Mouse (Mus musculus) heart, embryonic 14.5 days (tissue): ENCODE data around the gene Nav1. TPM values are rescaled to one million over a fixed set of nuclear protein-coding genes. Genes with fewer than 3 reads are reported as not detected.

Source experiments
- ATAC-seq: fragments of 200-750 bp; cut with Nextera tagmentation; 2 replicates; pipeline ENCODE4 v1.8.0; 2017; ENCODE audit warnings: low read depth, moderate TSS enrichment; ENCODE audit not compliant: insufficient number of reproducible peaks, insufficient read depth, low FRiP score
- H3K27ac ChIP-seq, 2 experiments: fragments of 200-500 bp in 1 of 2; fragments of 300-500 bp in 1 of 2; sonication (generic) in 1 of 2; replicated peaks in 1 of 2; 2 replicates each; pipeline ENCODE4 v1.5.1; 2012 to 2014; ENCODE audit warnings: low read depth in 2 of 2, low read length in 2 of 2, control low read depth in 1 of 2, mild to moderate bottlenecking in 1 of 2, mixed read lengths in 1 of 2; ENCODE audit not compliant: control insufficient read depth in 1 of 2, insufficient read depth in 1 of 2
- H3K27me3 ChIP-seq: fragments of 300-500 bp; sonication (generic); 2 replicates; pipeline ENCODE4 v1.6.1; 2014; ENCODE audit warnings: mild to moderate bottlenecking, low read length, control low read depth; ENCODE audit not compliant: control insufficient read depth, insufficient read depth
- H3K36me3 ChIP-seq: fragments of 300-500 bp; sonication (generic); 2 replicates; pipeline ENCODE4 v1.6.1; 2014; ENCODE audit warnings: mild to moderate bottlenecking, control low read depth, low read length, mixed read lengths; ENCODE audit not compliant: control insufficient read depth, insufficient read depth
- H3K4me1 ChIP-seq, 2 experiments: fragments of 200-500 bp in 1 of 2; fragments of 300-500 bp in 1 of 2; sonication (generic) in 1 of 2; 2 replicates each; pipeline ENCODE4 v1.6.1; 2012 to 2014; ENCODE audit warnings: low read length in 2 of 2, control low read depth in 1 of 2, mixed read lengths in 1 of 2; ENCODE audit not compliant: control insufficient read depth in 2 of 2, insufficient read depth in 2 of 2
- H3K4me2 ChIP-seq: fragments of 300-500 bp; sonication (generic); 2 replicates; pipeline ENCODE4 v1.6.1; 2014; ENCODE audit warnings: mild to moderate bottlenecking, low read length
- H3K4me3 ChIP-seq, 2 experiments: fragments of 200-500 bp in 1 of 2; fragments of 300-500 bp in 1 of 2; sonication (generic) in 1 of 2; 2 replicates each; pipeline ENCODE4 v1.5.1; 2012 to 2014; ENCODE audit warnings: low read length in 2 of 2, mild to moderate bottlenecking in 2 of 2, control low read depth in 1 of 2, low read depth in 1 of 2, moderate library complexity in 1 of 2; ENCODE audit not compliant: control insufficient read depth in 1 of 2, insufficient read depth in 1 of 2
- H3K9ac ChIP-seq: fragments of 300-500 bp; sonication (generic); 2 replicates; pipeline ENCODE4 v1.6.1; 2014; ENCODE audit warnings: mild to moderate bottlenecking, low read length
- H3K9me3 ChIP-seq: fragments of 300-500 bp; sonication (generic); 2 replicates; pipeline ENCODE4 v1.6.1; 2016; ENCODE audit warnings: low read length, control low read depth; ENCODE audit not compliant: control insufficient read depth
- WGBS: fragments of 180-500 bp; shearing (Covaris S2); extraction: QIAGEN DNeasy Blood & Tissue Kit; methylation state at CpG from one replicate; pipeline ENCODE4 v1.1.7; 2014; 5-methylcytosine and 5-hydroxymethylcytosine counted together
- polyA plus RNA-seq: library from polyadenylated mRNA; unstranded; fragments of >200 nt; fragmentation: Nextera tagmentation; extraction: Ambion mirVana; gene quantifications from 2 replicates; pipeline ENCODE4 v1.2.1, GENCODE M21; 2014

Gene Nav1
- polyA plus RNA-seq, 1 experiment from 2014 or later = 28.0 TPM

DNA sequence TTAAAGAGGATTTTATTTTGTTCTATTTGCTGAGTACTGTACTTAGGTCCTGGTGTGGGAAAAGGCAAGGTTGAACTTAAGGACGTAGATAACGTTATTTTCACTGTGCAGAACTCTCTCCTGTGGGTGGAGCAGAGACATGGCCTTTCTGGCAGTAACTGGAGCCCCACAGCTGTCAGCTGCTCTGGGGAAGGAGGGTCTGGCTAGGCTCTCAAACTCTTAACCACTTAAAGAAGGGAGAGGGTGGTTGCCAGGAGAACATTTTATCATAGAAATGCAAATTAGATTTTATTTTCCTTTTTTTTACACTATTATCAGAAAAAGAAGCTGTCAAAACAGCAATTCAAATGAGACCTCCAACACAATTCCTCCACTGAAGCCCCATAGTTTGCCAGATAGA, 171.3 kb downstream of the Nav1 start:
- no peaks in the 10 kb centered on the region for H3K27me3 ChIP-seq
- H3K4me3 ChIP-seq = no peak overlapping the region
- WGBS = 4% methylated on average over 2 of the region's 2 CpGs
- H3K4me2 ChIP-seq = no peak overlapping the region
- H3K9me3 ChIP-seq = no peaks in the 10 kb centered on the region
- H3K9ac ChIP-seq = no peak overlapping the region
- H3K27ac ChIP-seq = peak overlapping the region; percentile 27 to 69; a peak in 2 of 4 replicates
- peak; percentile 25; the same call in 1 of the 2 replicates for ATAC-seq
- H3K4me1 ChIP-seq = peaks cover 3 to 27% of the 10 kb centered on the region in 2 experiments; a peak in 3 of 4 replicates
- H3K36me3 ChIP-seq = peaks cover 33% of the 10 kb centered on the region

DNA sequence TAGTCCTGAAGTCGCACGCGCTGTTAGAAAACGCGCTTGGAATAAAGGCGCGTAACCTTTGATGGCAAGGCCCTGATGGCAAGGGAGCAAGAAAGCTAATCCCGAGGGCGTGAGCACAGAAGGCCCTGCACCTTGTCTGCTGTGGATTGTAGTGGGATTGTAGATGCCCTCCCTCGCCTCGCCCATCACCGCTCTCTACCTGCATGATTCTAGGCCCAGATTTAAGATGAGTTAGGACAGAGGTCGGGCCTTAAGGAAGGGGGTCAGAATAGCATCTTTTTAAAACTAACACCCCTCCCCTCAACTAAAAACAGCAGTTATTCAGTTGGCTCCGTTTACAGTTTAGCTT, 176.5 kb downstream of the Nav1 start:
- peak overlapping the region; percentile 73 to 89 for H3K4me3 ChIP-seq
- H3K9ac ChIP-seq = peak overlapping the region; percentile 92
- peaks cover 16% of the 10 kb centered on the region for H3K36me3 ChIP-seq
- 3% methylated on average over 14 of the region's 14 CpGs for WGBS
- H3K27ac ChIP-seq = peak overlapping the region; percentile 76 to 87
- H3K4me1 ChIP-seq = peaks cover 5 to 37% of the 10 kb centered on the region in 2 experiments; a peak in 3 of 4 replicates
- no peak for ATAC-seq
- peak overlapping the region; percentile 83 for H3K4me2 ChIP-seq
- no peaks in the 10 kb centered on the region for H3K27me3 ChIP-seq
- no peaks in the 10 kb centered on the region for H3K9me3 ChIP-seq

DNA sequence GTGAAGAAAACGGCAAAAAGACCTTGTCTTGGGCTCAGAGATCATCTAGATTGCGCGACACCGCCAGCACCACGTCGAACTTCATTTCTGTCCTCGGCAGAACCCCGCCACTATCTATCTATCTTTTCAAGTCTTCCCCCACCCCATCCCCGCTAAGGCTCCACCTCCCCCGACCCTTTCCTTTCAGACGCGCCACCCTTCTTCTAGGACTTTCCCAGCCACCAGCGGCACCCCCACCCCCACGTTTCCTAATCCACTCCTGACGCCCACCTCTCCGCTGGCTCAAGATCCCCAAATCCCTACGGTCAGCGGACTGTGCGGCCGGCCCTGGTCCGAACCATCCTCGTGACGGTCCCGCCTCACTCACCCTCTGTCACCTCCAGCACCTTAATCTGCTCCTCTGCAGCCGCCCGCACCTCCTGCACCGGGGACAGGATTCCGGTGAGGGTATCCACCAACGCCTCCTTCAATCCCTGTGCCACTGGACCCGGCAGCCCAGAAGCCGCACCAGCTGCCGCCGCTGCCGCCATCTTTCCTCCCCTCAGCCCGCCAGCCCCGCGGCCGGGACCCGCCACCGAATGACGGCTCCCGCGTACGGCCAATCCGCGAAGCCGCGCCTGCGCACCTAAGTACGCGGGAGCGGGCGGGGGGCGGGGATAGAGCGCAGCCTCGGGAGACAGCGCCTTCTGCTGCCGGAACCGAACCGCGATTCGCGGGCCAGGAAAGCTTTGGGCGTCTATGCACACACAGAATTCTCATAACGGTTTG, 177.0 kb downstream of the Nav1 start, which contains the start of gene Ipo9:
Gene Ipo9, minus strand, starts transcription at position 599 of the 768 bp plus-strand sequence.
- peak; percentile 88 for ATAC-seq
- 1% methylated on average over 65 of the region's 65 CpGs for WGBS

DNA sequence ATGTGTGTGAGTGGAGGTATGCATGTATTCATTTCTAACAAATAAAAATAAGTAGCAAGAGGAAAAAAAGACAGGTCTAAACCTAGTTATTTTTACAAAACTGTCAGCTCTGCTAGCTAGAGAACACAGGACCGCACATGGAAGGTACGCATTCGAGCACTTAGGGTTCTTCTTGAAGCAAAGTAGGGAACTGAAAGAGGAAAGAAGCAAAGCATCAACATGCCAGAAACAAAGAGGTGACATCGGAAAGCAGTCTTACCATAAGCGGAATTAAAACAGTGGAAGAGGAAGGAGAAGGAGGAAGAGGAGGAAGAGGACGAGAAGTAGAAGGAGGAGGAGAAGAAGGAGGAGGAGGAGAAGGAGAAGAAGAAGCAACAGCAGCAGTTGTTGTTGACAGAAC, 179.7 kb downstream of the Nav1 start:
- peaks cover 38% of the 10 kb centered on the region for H3K36me3 ChIP-seq
- WGBS = 84% methylated on average over 6 of the region's 6 CpGs

More for the DNA sequence above, 177.0 kb downstream of the Nav1 start, which contains the start of gene Ipo9:
- peaks cover 22% of the 10 kb centered on the region for H3K36me3 ChIP-seq
- H3K9me3 ChIP-seq = no peaks in the 10 kb centered on the region
- H3K4me2 ChIP-seq = peak within 1 kb of the TSS; percentile 83
- peak within 1 kb of the TSS; percentile 92 for H3K9ac ChIP-seq
- H3K27me3 ChIP-seq = no peaks in the 10 kb centered on the region
- H3K4me1 ChIP-seq = peaks cover 5 to 34% of the 10 kb centered on the region in 2 experiments; a peak in 3 of 4 replicates
- H3K27ac ChIP-seq = peak within 1 kb of the TSS; percentile 76 to 87
- H3K4me3 ChIP-seq = peak within 1 kb of the TSS; percentile 73 to 89

DNA sequence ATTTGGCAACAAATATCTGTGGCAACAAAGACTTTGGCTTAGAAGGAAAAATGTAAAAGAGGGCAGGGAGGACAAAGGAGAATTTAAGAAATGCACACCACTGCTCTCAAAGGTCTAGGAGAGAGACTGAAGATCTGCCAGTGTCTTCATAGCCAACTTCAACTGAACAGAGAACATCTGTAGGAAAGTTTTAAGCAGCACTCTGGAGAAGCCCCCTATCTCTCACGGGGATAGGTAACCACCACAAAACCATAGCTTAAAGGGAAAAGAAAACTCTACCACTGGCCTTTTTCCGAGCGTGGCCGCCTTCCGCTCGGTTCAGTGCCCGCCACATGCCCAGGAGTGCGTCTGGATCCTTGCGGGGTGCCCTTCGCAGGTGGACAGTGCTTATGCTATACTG, 180.4 kb downstream of the Nav1 start:
- Histone ChIP-seq H3K27ac (no peak overlapping the region), H3K4me3 (no peak overlapping the region), H3K4me1 (peaks cover 5 to 27% of the 10 kb centered on the region in 2 experiments; a peak in 3 of 4 replicates), H3K27me3 (no peaks in the 10 kb centered on the region), H3K9ac (no peak overlapping the region), H3K4me2 (no peak overlapping the region), H3K9me3 (no peaks in the 10 kb centered on the region), H3K36me3 (peaks cover 41% of the 10 kb centered on the region)
- ATAC-seq = no peak
- 95% methylated on average over 10 of the region's 10 CpGs for whole genome bisulfite sequencing

More for the DNA sequence above, 179.7 kb downstream of the Nav1 start:
- H3K4me2 ChIP-seq = no peak overlapping the region; the same call in 1 of the 2 replicates
- H3K27ac ChIP-seq = no peak overlapping the region
- H3K9me3 ChIP-seq = no peaks in the 10 kb centered on the region
- H3K27me3 ChIP-seq = no peaks in the 10 kb centered on the region
- no peak overlapping the region for H3K4me3 ChIP-seq
- ATAC-seq = no peak
- peaks cover 5 to 29% of the 10 kb centered on the region in 2 experiments; a peak in 3 of 4 replicates for H3K4me1 ChIP-seq
- H3K9ac ChIP-seq = no peak overlapping the region; the same call in 1 of the 2 replicates

DNA sequence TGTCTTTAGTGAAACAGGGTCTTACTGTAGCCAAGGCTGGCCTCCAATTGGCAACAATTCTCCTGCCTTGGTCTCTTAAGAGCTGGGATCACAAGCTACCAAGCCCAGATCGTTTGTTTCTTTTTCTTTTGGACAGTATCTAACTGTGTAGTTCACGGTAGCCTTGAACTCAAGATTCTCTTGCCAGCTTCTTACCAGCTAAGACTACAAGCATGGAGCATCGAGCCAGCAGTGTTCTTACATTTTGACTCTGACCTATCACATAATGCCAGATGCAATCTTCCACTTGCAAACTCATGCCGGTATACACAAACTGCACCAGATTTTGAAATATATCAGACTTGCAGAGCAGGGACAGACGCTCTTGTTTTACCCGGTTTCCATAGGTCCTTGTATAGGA, 184.3 kb downstream of the Nav1 start:
- Histone ChIP-seq H3K27ac (no peak overlapping the region), H3K27me3 (no peaks in the 10 kb centered on the region), H3K9me3 (no peaks in the 10 kb centered on the region), H3K9ac (no peak overlapping the region), H3K36me3 (peaks cover 69% of the 10 kb centered on the region), H3K4me1 (peaks cover 0 to under 1% of the 10 kb centered on the region in 2 experiments; a peak in 2 of 4 replicates), H3K4me3 (no peak overlapping the region), H3K4me2 (no peak overlapping the region)
- ATAC-seq = no peak
- 88% methylated on average over 6 of the region's 6 CpGs for WGBS

DNA sequence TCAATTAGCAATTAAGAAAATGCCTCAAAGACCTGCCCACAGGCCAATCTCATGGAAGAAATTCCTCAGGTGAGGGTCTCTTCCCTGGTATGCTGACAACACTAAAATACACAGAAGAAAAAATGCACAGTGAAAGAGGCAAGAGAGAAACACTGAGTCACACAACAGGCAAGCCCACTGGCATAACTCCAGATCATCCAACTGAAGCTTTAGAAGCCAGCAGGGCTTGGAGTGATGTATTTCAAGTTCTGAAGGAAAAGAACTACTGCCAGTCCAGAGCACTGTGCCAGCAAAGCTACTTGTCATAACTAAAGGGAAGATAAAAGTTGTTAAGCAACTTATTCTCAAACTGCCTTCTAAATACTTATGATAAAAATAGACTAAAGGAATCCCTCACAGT, 193.1 kb downstream of the Nav1 start:
- peaks cover 13 to 30% of the 10 kb centered on the region in 2 experiments for H3K4me1 ChIP-seq
- no peak overlapping the region for H3K4me3 ChIP-seq
- no peak overlapping the region for H3K9ac ChIP-seq
- no peak overlapping the region for H3K4me2 ChIP-seq
- ATAC-seq = no peak
- H3K27ac ChIP-seq = peak overlapping the region; percentile 26 to 57; a peak in 3 of 4 replicates
- H3K36me3 ChIP-seq = peaks cover 86% of the 10 kb centered on the region
- no peaks in the 10 kb centered on the region for H3K27me3 ChIP-seq
- H3K9me3 ChIP-seq = no peaks in the 10 kb centered on the region
